Mouse (Mus musculus) CD8-positive naive resting alpha-beta T cell, adult 2 months (primary cell): ENCODE measurements at regions not wholly inside any gene's neighbourhood (a gene's known extent, or its start where the extent isn't known, plus 50 kb on each side); places are given as distances from the start of the nearest gene placed in this dataset.

Experiments
- DNase-seq, 2 experiments: peaks; one replicate each; pipeline ENCODE4 v3.0.0; 2022; ENCODE audit warnings: low read depth in 2 of 2, low spot score in 2 of 2

- DNase-seq = no peak
Measured at GRCm38 (mm10) chr6:100143586-100144301, 143.5 kb downstream of the Rybp start.

GRCm38 (mm10) chr6:100141225-100141624 lies 146.1 kb downstream of the Rybp start:
- DNase-seq = no peak

- DNase-seq = no peak
Measured at GRCm38 (mm10) chr6:100140581-100141114, 146.6 kb downstream of the Rybp start.

GRCm38 (mm10) chr6:100139809-100140208 lies 147.5 kb downstream of the Rybp start:
- DNase-seq = no peak

- no peak for DNase-seq
Measured at GRCm38 (mm10) chr6:100138659-100139058, 148.6 kb downstream of the Rybp start.

- no peak for DNase-seq
Measured at GRCm38 (mm10) chr6:100135177-100135576, 152.1 kb downstream of the Rybp start.

GRCm38 (mm10) chr6:100133970-100134369 lies 153.3 kb downstream of the Rybp start:
- DNase-seq = no peak

- DNase-seq = no peak
Measured at GRCm38 (mm10) chr6:100132916-100133600, 154.2 kb downstream of the Rybp start.

GRCm38 (mm10) chr6:100127221-100128143 lies 159.8 kb downstream of the Rybp start:
- no peak for DNase-seq

GRCm38 (mm10) chr6:100126736-100127135 lies 160.5 kb downstream of the Rybp start:
- DNase-seq = no peak

GRCm38 (mm10) chr6:100126326-100126725 lies 161.0 kb downstream of the Rybp start:
- no peak for DNase-seq

GRCm38 (mm10) chr6:100121240-100121639 lies 166.0 kb downstream of the Rybp start:
- no peak for DNase-seq

- no peak for DNase-seq
Measured at GRCm38 (mm10) chr6:100120017-100120944, 167.0 kb downstream of the Rybp start.

- no peak for DNase-seq
Measured at GRCm38 (mm10) chr6:100117084-100117483, 170.2 kb downstream of the Rybp start.

- DNase-seq = no peak
Measured at GRCm38 (mm10) chr6:100113393-100114137, 173.7 kb downstream of the Rybp start.

- no peak for DNase-seq
Measured at GRCm38 (mm10) chr6:100110981-100111660, 176.2 kb downstream of the Rybp start.

GRCm38 (mm10) chr6:100109979-100110378 lies 177.3 kb downstream of the Rybp start:
- no peak for DNase-seq

GRCm38 (mm10) chr6:100109351-100109750 lies 177.9 kb downstream of the Rybp start:
- no peak for DNase-seq

- DNase-seq = no peak
Measured at GRCm38 (mm10) chr6:100107508-100107907, 179.8 kb downstream of the Rybp start.
